Mouse (Mus musculus) ES-E14 (cell line): ENCODE data around the gene Dmrta2.

ENCODE experiments used
- CHD2 ChIP-seq: IDR thresholded peaks from 2 replicates; pipeline ENCODE4 v1.6.1; 2014; ENCODE audit warnings: mild to moderate bottlenecking, low read depth, low read length, inconsistent platforms
- HCFC1 ChIP-seq: IDR thresholded peaks from 2 replicates; pipeline ENCODE4 v1.6.1; 2012; ENCODE audit warnings: low read length, inconsistent platforms, borderline replicate concordance; ENCODE audit not compliant: insufficient read depth

GRCm38 (mm10) chr4:110028461-110029188, 50.8 kb downstream of the Dmrta2 start:
- no peak for TF ChIP-seq HCFC1
- no peak for TF ChIP-seq CHD2
